Mouse (Mus musculus) heart, postnatal 0 days (tissue): ENCODE measurements at regions not wholly inside any gene's neighbourhood (a gene's known extent, or its start where the extent isn't known, plus 50 kb on each side); places are given as distances from the start of the nearest gene placed in this dataset.

ENCODE experiments used
- ATAC-seq: fragments of 200-750 bp; cut with Nextera tagmentation; 2 replicates; pipeline ENCODE4 v1.8.0; 2017; ENCODE audit warnings: low read depth, moderate number of reproducible peaks, moderate library complexity; ENCODE audit not compliant: insufficient read depth
- DNase-seq: peaks from one replicate; pipeline ENCODE4 v3.0.0-alpha.2; 2016; ENCODE audit warnings: low spot score
- H3K27ac ChIP-seq: fragments of 300-500 bp; sonication (generic); 2 replicates; pipeline ENCODE4 v1.5.1; 2014; ENCODE audit warnings: low read depth, mild to moderate bottlenecking
- H3K27me3 ChIP-seq: fragments of 300-500 bp; sonication (generic); 2 replicates; pipeline ENCODE4 v1.6.1; 2014; ENCODE audit warnings: low read length, mixed read lengths; ENCODE audit not compliant: control insufficient read depth, insufficient read depth
- H3K36me3 ChIP-seq: fragments of 300-500 bp; sonication (generic); replicated peaks from 2 replicates; pipeline ENCODE4 v1.6.1; 2014; ENCODE audit warnings: low read length, mixed read lengths; ENCODE audit not compliant: control insufficient read depth, insufficient read depth
- H3K4me1 ChIP-seq: fragments of 300-500 bp; sonication (generic); 2 replicates; pipeline ENCODE4 v1.6.1; 2014; ENCODE audit warnings: antibody characterized with exemption; ENCODE audit not compliant: control insufficient read depth, insufficient read depth
- H3K4me2 ChIP-seq: fragments of 300-500 bp; sonication (generic); 2 replicates; pipeline ENCODE4 v1.6.1; 2014; ENCODE audit warnings: low read depth, mild to moderate bottlenecking, low read length, moderate library complexity
- H3K4me3 ChIP-seq: fragments of 300-500 bp; sonication (generic); 2 replicates; pipeline ENCODE4 v1.5.1; 2014; ENCODE audit warnings: low read depth, low read length
- H3K9ac ChIP-seq: fragments of 300-500 bp; sonication (generic); replicated peaks from 2 replicates; pipeline ENCODE4 v1.6.1; 2014; ENCODE audit warnings: low read depth, low read length, mixed read lengths
- H3K9me3 ChIP-seq: fragments of 300-500 bp; sonication (generic); replicated peaks from 2 replicates; pipeline ENCODE4 v1.6.1; 2016; ENCODE audit warnings: low read length; ENCODE audit not compliant: control insufficient read depth
- CTCF ChIP-seq: IDR thresholded peaks from 2 replicates; pipeline ENCODE4 v1.5.1; 2016; ENCODE audit warnings: antibody characterized with exemption, control low read depth, low read depth
- EP300 ChIP-seq: IDR thresholded peaks from 2 replicates; pipeline ENCODE4 v1.6.1; 2016; ENCODE audit warnings: antibody characterized with exemption, low read depth
- WGBS: fragments of 180-500 bp; shearing (Covaris S2); extraction: QIAGEN DNeasy Blood & Tissue Kit; methylation state at CpG from one replicate; pipeline ENCODE4 v1.1.7; 2014; 5-methylcytosine and 5-hydroxymethylcytosine counted together

DNA sequence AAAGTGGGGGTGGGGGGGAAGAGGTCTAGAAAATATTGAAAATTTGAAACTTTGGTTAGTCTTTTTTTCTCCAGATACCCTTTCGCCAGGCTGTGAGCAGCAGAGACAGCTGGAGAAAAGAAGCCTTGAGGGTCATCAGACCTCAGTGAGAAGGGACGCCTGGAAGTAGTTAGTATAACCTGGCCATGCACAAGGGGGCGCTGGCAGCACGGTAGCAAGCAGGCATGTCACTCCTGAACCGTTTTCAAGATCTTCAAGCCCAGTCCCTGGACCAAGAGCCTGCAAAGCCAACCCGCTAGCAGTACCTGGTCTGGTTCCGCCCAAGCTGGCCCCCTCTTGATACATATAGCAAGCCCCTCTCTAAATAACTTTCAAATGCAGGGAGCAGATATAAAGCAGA, 378.0 kb upstream of the Jmjd1c start:
- DNase-seq (no peak), ATAC-seq (no peak)
- no peaks in the 10 kb centered on the region for H3K4me1 ChIP-seq
- no peak overlapping the region for H3K9ac ChIP-seq
- 67% methylated on average over 7 of the region's 7 CpGs for WGBS
- H3K4me2 ChIP-seq: no peak overlapping the region
- H3K27me3 ChIP-seq: no peaks in the 10 kb centered on the region
- no peak overlapping the region for H3K4me3 ChIP-seq
- H3K27ac ChIP-seq: no peak overlapping the region
- H3K9me3 ChIP-seq: no peaks in the 10 kb centered on the region
- TF ChIP-seq EP300: no peak
- H3K36me3 ChIP-seq: no peaks in the 10 kb centered on the region

DNA sequence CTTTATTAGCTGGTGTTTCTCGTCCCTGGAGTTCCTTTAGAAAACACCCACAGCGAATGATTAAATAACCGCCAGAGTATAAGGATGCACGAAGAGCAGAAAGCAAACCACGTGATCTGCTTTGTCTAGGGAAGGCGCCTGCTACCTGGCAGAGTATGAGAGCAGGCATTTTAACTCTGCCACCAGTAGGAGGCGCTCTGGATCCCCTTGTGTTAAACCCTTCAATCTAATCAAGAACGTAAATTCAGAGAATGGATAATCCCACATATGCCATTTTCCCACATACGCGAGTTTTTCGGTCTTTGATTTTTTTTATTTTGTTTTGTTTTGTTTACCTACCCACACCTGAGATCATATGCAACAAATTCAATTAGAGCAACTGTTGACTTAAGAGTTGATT, 376.1 kb upstream of the Jmjd1c start:
- Histone ChIP-seq H3K4me1 (no peaks in the 10 kb centered on the region), H3K27ac (no peak overlapping the region), H3K9ac (no peak overlapping the region), H3K4me2 (no peak overlapping the region), H3K9me3 (no peaks in the 10 kb centered on the region), H3K4me3 (no peak overlapping the region), H3K27me3 (no peaks in the 10 kb centered on the region), H3K36me3 (no peaks in the 10 kb centered on the region)
- TF ChIP-seq EP300: no peak
- no peak for TF ChIP-seq CTCF
- ATAC-seq (no peak), DNase-seq (no peak)
- 88% methylated on average over 11 of the region's 11 CpGs for WGBS

DNA sequence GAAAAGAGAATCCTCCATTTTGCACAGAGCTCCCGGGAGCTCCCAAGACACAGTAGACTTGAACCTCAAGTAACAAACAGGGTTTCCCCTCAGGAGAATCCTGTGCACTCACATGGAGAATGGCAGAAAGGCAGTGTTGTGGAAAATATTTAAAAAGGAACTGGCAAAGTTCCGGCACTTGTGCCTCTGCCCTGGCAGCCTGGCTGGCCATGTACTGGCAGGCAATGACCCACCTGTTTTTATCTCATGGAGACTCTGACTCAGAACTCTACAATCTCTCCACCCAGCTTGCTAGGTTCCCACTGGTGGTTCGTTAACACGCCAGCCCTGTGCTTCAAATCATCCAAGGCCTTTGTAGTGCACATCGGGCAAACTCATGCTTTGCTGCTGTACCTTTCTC, 362.3 kb upstream of the Jmjd1c start:
- H3K4me1 ChIP-seq: no peaks in the 10 kb centered on the region
- no peak overlapping the region for H3K9ac ChIP-seq
- 66% methylated on average over 5 of the region's 5 CpGs for WGBS
- no peak overlapping the region for H3K4me3 ChIP-seq
- H3K27ac ChIP-seq: no peak overlapping the region
- DNase-seq (no peak), ATAC-seq (no peak)
- H3K27me3 ChIP-seq: no peaks in the 10 kb centered on the region
- no peak for TF ChIP-seq CTCF
- no peak for TF ChIP-seq EP300
- 0 out of 2 replicates have a peak, but pooled peaks cover 4% of the 10 kb centered on the region for H3K9me3 ChIP-seq
- no peak overlapping the region for H3K4me2 ChIP-seq
- no peaks in the 10 kb centered on the region for H3K36me3 ChIP-seq

DNA sequence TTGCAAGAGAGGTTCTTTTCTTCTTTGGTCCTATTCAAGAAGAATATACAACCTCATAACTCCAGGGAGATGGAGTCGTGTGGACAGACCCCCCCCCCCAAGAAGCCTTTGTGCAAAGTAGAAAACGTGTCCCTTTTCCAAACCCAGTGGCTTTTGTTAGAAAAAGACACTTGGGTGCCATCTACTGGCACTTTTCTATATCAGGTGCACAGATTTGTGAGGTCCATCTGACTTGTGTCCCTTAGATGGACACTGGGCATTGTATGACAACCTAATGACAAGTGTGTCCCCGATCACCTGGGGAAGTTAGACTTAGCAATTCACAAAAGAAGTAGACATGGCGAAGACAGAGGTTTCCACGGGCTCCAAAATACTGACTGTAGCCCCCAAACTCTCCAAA, 361.1 kb upstream of the Jmjd1c start:
- no peak overlapping the region for H3K9ac ChIP-seq
- TF ChIP-seq EP300 (no peak), CTCF (peak; percentile 36)
- WGBS: 49% methylated on average over 5 of the region's 5 CpGs
- DNase-seq (no peak), ATAC-seq (no peak)
- H3K9me3 ChIP-seq: 0 out of 2 replicates have a peak, but pooled peaks cover 1% of the 10 kb centered on the region
- H3K4me2 ChIP-seq: no peak overlapping the region
- H3K27ac ChIP-seq: no peak overlapping the region
- H3K36me3 ChIP-seq: no peaks in the 10 kb centered on the region
- no peaks in the 10 kb centered on the region for H3K4me1 ChIP-seq
- H3K4me3 ChIP-seq: no peak overlapping the region
- H3K27me3 ChIP-seq: no peaks in the 10 kb centered on the region

DNA sequence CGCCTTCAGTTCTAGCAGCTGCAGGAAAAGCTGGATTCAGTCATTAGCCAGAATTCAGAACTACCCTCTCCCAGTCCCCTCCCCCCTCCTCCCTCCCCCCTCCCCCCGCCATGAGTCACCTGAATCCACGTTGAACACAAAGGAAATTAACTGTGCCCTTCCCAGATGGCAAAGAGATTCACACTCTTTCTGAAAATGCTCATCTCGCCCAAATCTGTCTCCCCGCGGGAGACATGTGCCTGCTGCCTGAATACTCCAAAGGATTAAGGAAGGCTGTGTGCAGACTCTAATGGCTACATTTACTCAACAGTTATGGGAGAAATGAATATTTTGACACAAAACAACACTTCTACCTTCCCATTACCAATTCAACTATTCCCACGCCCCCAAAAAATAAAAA, 356.9 kb upstream of the Jmjd1c start:
- no peak overlapping the region for H3K9ac ChIP-seq
- WGBS: 62% methylated on average over 7 of the region's 7 CpGs
- ATAC-seq (no peak), DNase-seq (no peak)
- no peaks in the 10 kb centered on the region for H3K4me1 ChIP-seq
- H3K27ac ChIP-seq: no peak overlapping the region
- H3K27me3 ChIP-seq: no peaks in the 10 kb centered on the region
- H3K36me3 ChIP-seq: no peaks in the 10 kb centered on the region
- H3K4me3 ChIP-seq: no peak overlapping the region
- TF ChIP-seq EP300 (no peak), CTCF (no peak)
- no peak overlapping the region for H3K4me2 ChIP-seq
- H3K9me3 ChIP-seq: no peaks in the 10 kb centered on the region

DNA sequence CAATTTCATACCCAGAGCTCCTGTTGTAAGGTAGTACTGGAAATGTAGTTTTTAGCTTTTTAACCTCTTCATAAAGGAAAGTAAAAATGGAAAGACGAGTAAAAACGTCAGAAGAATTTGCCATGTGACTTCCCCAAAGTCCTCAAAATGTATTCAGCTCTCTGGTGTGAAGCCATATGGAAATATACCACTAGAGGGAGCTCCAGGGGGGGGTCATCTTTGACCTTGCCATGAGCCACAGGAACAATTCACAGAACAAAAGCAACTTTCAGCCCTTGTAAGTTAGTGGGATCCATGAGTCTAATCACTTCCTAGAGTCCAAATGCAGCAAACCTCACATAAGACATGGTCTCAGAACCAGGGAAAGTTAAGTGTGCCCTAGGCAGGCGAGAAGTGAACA, 354.1 kb upstream of the Jmjd1c start:
- TF ChIP-seq EP300: no peak
- TF ChIP-seq CTCF: peak; percentile 51
- no peaks in the 10 kb centered on the region for H3K36me3 ChIP-seq
- H3K4me1 ChIP-seq: no peaks in the 10 kb centered on the region
- H3K27ac ChIP-seq: no peak overlapping the region
- no peak overlapping the region for H3K9ac ChIP-seq
- no peak overlapping the region for H3K4me3 ChIP-seq
- H3K4me2 ChIP-seq: no peak overlapping the region
- DNase-seq (no peak), ATAC-seq (no peak)
- 44% methylated on average over 3 of the region's 3 CpGs for WGBS
- H3K9me3 ChIP-seq: no peaks in the 10 kb centered on the region
- no peaks in the 10 kb centered on the region for H3K27me3 ChIP-seq
